Mouse (Mus musculus) layer of hippocampus, adult 18-20 months (tissue): ENCODE measurements around the gene Acbd6. TPM values are rescaled to one million over a fixed set of nuclear protein-coding genes. Genes with fewer than 3 reads are reported as not detected.

Experiments used
- DNase-seq, 2 experiments: peaks; one replicate each; pipeline ENCODE4 v3.0.0; 2022; ENCODE audit warnings: low spot score in 2 of 2
- total RNA-seq, 2 experiments: library from RNA; stranded (reverse); gene quantifications; 2 replicates each; pipeline ENCODE4 v1.2.3; 2021

The Acbd6 gene
- total RNA-seq, 2 experiments from 2014 or later = 102 to 107 TPM

GRCm38 (mm10) chr1:155720006-155720405, 162.1 kb downstream of the Acbd6 start:
- no peak for DNase-seq

- peak in 1 of 2 experiments; percentile 60 for DNase-seq
Measured at GRCm38 (mm10) chr1:155721443-155721842, 163.5 kb downstream of the Acbd6 start.

GRCm38 (mm10) chr1:155722185-155722584, 164.3 kb downstream of the Acbd6 start:
- DNase-seq = no peak

- no peak for DNase-seq
Measured at GRCm38 (mm10) chr1:155724301-155724700, 166.4 kb downstream of the Acbd6 start.

DNA sequence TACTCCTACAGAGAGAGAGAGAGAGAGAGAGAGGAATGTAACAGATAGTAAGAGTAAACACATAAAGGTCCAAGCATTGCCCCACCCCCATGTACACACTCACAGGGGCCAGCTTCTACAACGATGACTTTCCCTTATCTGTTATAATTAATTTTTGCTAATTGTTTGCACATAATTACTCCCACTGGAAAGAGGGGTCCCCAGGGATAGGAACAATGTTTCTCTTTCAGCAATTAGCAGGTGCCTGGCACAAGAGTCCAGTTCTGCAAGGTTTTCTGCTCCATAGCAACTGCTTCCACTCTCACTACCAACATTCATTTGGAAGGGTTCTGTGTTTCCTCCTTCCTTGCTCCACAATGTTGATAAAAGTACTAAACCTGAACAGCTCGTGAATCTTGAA, 168.0 kb downstream of the Acbd6 start:
- DNase-seq = no peak

DNA sequence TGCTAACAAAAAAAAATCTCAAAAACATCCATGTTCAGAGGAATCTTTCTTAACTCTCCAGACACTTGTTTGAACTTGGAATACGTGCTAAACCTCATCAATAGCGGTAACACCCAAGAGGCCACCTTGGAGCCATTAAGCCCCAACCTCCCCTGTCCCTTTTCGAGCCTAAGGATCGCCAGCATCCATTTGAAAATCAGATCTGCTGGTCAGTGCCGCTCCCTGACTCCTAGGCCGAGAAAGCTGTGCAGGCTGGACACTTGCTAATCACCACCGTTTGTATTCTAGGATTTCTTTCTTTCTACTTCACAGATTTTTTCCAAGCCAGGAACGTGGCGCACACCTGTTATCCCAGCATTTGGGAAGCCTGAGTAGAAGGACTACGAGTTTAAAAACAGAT, 169.9 kb downstream of the Acbd6 start:
- DNase-seq = no peak

GRCm38 (mm10) chr1:155729113-155729795, 171.3 kb downstream of the Acbd6 start:
- DNase-seq = no peak

DNA sequence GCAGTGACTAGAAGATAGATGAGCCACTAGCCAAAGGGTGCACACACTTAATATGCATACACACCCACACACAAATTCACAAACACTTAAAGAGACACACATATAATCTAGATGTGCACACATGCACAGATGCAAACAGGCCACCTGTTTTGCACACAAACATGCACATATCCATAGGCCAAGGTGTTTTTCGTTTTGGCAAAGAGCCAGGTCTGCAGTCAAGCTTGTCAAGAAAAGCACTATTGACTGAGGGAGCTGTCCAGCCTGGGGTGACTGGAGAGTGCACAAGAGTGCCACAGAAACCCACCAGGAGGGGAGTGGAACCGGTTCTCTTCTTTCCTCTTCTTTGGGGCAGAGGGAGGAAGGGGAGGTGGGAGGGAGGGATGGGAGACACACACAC, 173.2 kb downstream of the Acbd6 start:
- no peak for DNase-seq

- DNase-seq = no peak
Measured at GRCm38 (mm10) chr1:155736096-155736825, 178.3 kb downstream of the Acbd6 start.

GRCm38 (mm10) chr1:155737017-155737808, 179.3 kb downstream of the Acbd6 start:
- no peak for DNase-seq

DNA sequence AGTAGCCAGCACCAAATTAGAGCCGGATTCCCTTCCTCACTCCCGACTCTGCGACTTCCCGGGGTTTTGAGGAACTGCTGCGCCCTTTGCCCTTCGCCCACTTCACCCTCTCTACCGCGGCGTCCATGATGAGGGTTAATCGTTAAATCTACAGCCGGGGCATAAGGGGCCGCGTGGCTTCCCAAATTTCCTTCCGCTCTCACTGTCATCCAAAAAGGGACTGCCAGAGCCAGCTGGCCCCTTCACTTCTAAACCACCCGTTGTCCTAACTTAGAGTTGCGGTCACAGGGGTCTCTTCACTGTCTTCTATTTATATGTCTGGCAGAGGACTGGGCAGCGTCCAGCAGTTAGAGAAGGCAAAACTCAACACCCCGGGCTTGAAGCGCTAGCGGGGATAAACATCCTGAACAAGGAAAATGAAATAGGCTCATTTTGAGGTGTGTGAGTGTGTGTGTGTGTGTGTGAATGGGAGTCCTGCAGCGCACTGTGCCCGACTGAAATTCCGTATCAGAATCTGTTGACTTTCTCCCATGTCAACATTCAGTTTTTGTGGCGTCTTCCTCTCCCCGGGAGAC, 180.0 kb downstream of the Acbd6 start:
- no peak for DNase-seq

Other genes with a start within 250 kb of the Acbd6 start
- gene Xpr1, start 140.7 kb upstream of the Acbd6 start, total RNA-seq = 10 to 100 TPM; 83.2 to 86.2 TPM
- gene Lhx4, start 193.6 kb downstream of the Acbd6 start, total RNA-seq = not detected